Mouse (Mus musculus) E14TG2a.4 (cell line): ENCODE data around the gene Lag3.

Experiments
- H3K27me3 ChIP-seq: 2 replicates; pipeline ENCODE4 v1.6.1; 2014; ENCODE audit warnings: low read length, control low read depth; ENCODE audit not compliant: insufficient read depth
- H3K36me3 ChIP-seq: 2 replicates; pipeline ENCODE4 v1.6.1; 2014; ENCODE audit warnings: low read length, control low read depth; ENCODE audit not compliant: insufficient read depth
- H3K4me1 ChIP-seq: replicated peaks from 2 replicates; pipeline ENCODE4 v1.6.1; 2014; ENCODE audit warnings: low read depth, low read length, control low read depth
- H3K4me3 ChIP-seq: replicated peaks from 2 replicates; pipeline ENCODE4 v1.5.1; 2014; ENCODE audit warnings: mild to moderate bottlenecking, low read length
- H3K9me3 ChIP-seq: 2 replicates; pipeline ENCODE4 v1.6.1; 2014; ENCODE audit warnings: low read length, control low read depth
- CTCF ChIP-seq: conservative IDR thresholded peaks from 2 replicates; pipeline ENCODE4 v1.5.1; 2014; ENCODE audit warnings: low read length
- NANOG ChIP-seq: IDR thresholded peaks from 2 replicates; pipeline ENCODE4 v1.6.1; 2014; ENCODE audit warnings: borderline replicate concordance, low read length, mixed read lengths
- POU5F1 ChIP-seq: IDR thresholded peaks from 2 replicates; pipeline ENCODE4 v1.6.1; 2014; ENCODE audit warnings: low read length, borderline replicate concordance

Lag3 gene

GRCm38 (mm10) chr6:124883351-124883750, 28.2 kb downstream of the Lag3 start:
- TF ChIP-seq CTCF (no peak), NANOG (no peak), POU5F1 (no peak)
- Histone ChIP-seq H3K27me3 (peaks cover 13% of the 10 kb centered on the region; the same call in 1 of the 2 replicates), H3K4me3 (no peak overlapping the region)

GRCm38 (mm10) chr6:124881821-124882220, 29.7 kb downstream of the Lag3 start:
- TF ChIP-seq NANOG (no peak), CTCF (no peak)
- peaks cover 8% of the 10 kb centered on the region for H3K4me1 ChIP-seq
- H3K27me3 ChIP-seq: peaks cover 10% of the 10 kb centered on the region; the same call in 1 of the 2 replicates
- H3K9me3 ChIP-seq: no peaks in the 10 kb centered on the region
- no peak overlapping the region for H3K4me3 ChIP-seq
- H3K36me3 ChIP-seq: no peaks in the 10 kb centered on the region

More at GRCm38 (mm10) chr6:124883351-124883750, 28.2 kb downstream of the Lag3 start:
- Histone ChIP-seq H3K4me1 (0 out of 2 replicates have a peak, but pooled peaks cover 5% of the 10 kb centered on the region), H3K9me3 (no peaks in the 10 kb centered on the region), H3K36me3 (no peaks in the 10 kb centered on the region)

GRCm38 (mm10) chr6:124879390-124879789, 32.1 kb downstream of the Lag3 start:
- Histone ChIP-seq H3K36me3 (no peaks in the 10 kb centered on the region), H3K27me3 (0 out of 2 replicates have a peak, but pooled peaks cover 3% of the 10 kb centered on the region), H3K4me3 (no peak overlapping the region), H3K9me3 (no peaks in the 10 kb centered on the region), H3K4me1 (peaks cover 13% of the 10 kb centered on the region)
- no peak for TF ChIP-seq CTCF
- no peak for TF ChIP-seq NANOG
- TF ChIP-seq POU5F1: no peak

- TF ChIP-seq POU5F1: no peak
- TF ChIP-seq NANOG: no peak
- no peak for TF ChIP-seq CTCF
- Histone ChIP-seq H3K27me3 (peaks cover 8% of the 10 kb centered on the region; the same call in 1 of the 2 replicates), H3K36me3 (no peaks in the 10 kb centered on the region), H3K9me3 (no peaks in the 10 kb centered on the region), H3K4me3 (no peak overlapping the region), H3K4me1 (peaks cover 22% of the 10 kb centered on the region)
Measured at GRCm38 (mm10) chr6:124874348-124874747, 37.2 kb downstream of the Lag3 start.

- Histone ChIP-seq H3K27me3 (peaks cover 70% of the 10 kb centered on the region), H3K4me3 (no peak overlapping the region), H3K4me1 (peaks cover 34% of the 10 kb centered on the region), H3K9me3 (no peaks in the 10 kb centered on the region), H3K36me3 (no peaks in the 10 kb centered on the region)
- TF ChIP-seq NANOG: no peak
- TF ChIP-seq POU5F1: no peak
- no peak for TF ChIP-seq CTCF
Measured at GRCm38 (mm10) chr6:124866560-124866959, 44.9 kb downstream of the Lag3 start.

GRCm38 (mm10) chr6:124865766-124866362, 45.6 kb downstream of the Lag3 start:
- H3K4me1 ChIP-seq: peaks cover 41% of the 10 kb centered on the region
- no peaks in the 10 kb centered on the region for H3K36me3 ChIP-seq
- no peaks in the 10 kb centered on the region for H3K9me3 ChIP-seq
- no peak for TF ChIP-seq POU5F1
- no peak for TF ChIP-seq CTCF
- no peak for TF ChIP-seq NANOG
- no peak overlapping the region for H3K4me3 ChIP-seq
- H3K27me3 ChIP-seq: peaks cover 76% of the 10 kb centered on the region

- H3K9me3 ChIP-seq: no peaks in the 10 kb centered on the region
- H3K27me3 ChIP-seq: peaks cover 77% of the 10 kb centered on the region
- peaks cover 62% of the 10 kb centered on the region for H3K4me1 ChIP-seq
- peak within 1 kb of the TSS; percentile 81 for H3K4me3 ChIP-seq
- no peaks in the 10 kb centered on the region for H3K36me3 ChIP-seq
- TF ChIP-seq NANOG (no peak), CTCF (no peak), POU5F1 (no peak)
Measured at GRCm38 (mm10) chr6:124863658-124864298, 47.7 kb downstream of the Lag3 start, which contains the start of gene Gpr162. TSS of gene Gpr162 (minus strand) at chr6:124863983.

- peaks cover 83% of the 10 kb centered on the region for H3K27me3 ChIP-seq
- no peaks in the 10 kb centered on the region for H3K9me3 ChIP-seq
- peaks cover 67% of the 10 kb centered on the region for H3K4me1 ChIP-seq
- H3K36me3 ChIP-seq: no peaks in the 10 kb centered on the region
- no peak for TF ChIP-seq POU5F1
- peak overlapping the region; percentile 81 for H3K4me3 ChIP-seq
Measured at GRCm38 (mm10) chr6:124863125-124863657, 48.3 kb downstream of the Lag3 start.
